Mouse (Mus musculus) forebrain, postnatal 0 days (tissue): ENCODE measurements around the gene Oas1h. TPM values are rescaled to one million over a fixed set of nuclear protein-coding genes. Genes with fewer than 3 reads are reported as not detected.
"Not testable (repeated sequence)": the region's sequence is repeated elsewhere in the genome, so short reads cannot be mapped to it uniquely, and the experiment has no call there.

Experiments
- ATAC-seq: fragments of 200-750 bp; cut with Nextera tagmentation; 2 replicates; pipeline ENCODE4 v1.8.0; 2017; ENCODE audit warnings: mild to moderate bottlenecking, moderate library complexity
- DNase-seq: peaks from one replicate; pipeline ENCODE4 v3.0.0-alpha.2; 2015
- H3K27ac ChIP-seq: fragments of 300-500 bp; sonication (generic); 2 replicates; pipeline ENCODE4 v1.5.1; 2014; ENCODE audit warnings: low read depth, mild to moderate bottlenecking, antibody characterized with exemption, low read length, moderate library complexity, mixed read lengths
- H3K27me3 ChIP-seq: fragments of 300-500 bp; sonication (generic); 2 replicates; pipeline ENCODE4 v1.6.1; 2014; ENCODE audit warnings: mild to moderate bottlenecking, low read length, mixed read lengths; ENCODE audit not compliant: insufficient read depth
- H3K36me3 ChIP-seq: fragments of 300-500 bp; sonication (generic); 2 replicates; pipeline ENCODE4 v1.6.1; 2014; ENCODE audit warnings: mild to moderate bottlenecking, moderate library complexity; ENCODE audit not compliant: insufficient read depth
- H3K4me1 ChIP-seq: fragments of 300-500 bp; sonication (generic); 2 replicates; pipeline ENCODE4 v1.6.1; 2014; ENCODE audit warnings: antibody characterized with exemption; ENCODE audit not compliant: insufficient read depth
- H3K4me2 ChIP-seq: fragments of 300-500 bp; sonication (generic); 2 replicates; pipeline ENCODE4 v1.6.1; 2014; ENCODE audit warnings: low read depth, mild to moderate bottlenecking, moderate library complexity
- H3K4me3 ChIP-seq: fragments of 300-500 bp; sonication (generic); 2 replicates; pipeline ENCODE4 v1.5.1; 2014; ENCODE audit warnings: low read depth, low read length, mixed read lengths
- H3K9ac ChIP-seq: fragments of 300-500 bp; sonication (generic); 2 replicates; pipeline ENCODE4 v1.6.1; 2014; ENCODE audit warnings: mild to moderate bottlenecking
- H3K9me3 ChIP-seq: fragments of 300-500 bp; sonication (generic); 2 replicates; pipeline ENCODE4 v1.6.1; 2016; ENCODE audit warnings: low read length
- CTCF ChIP-seq: sonication (generic); IDR thresholded peaks from 2 replicates; pipeline ENCODE4 v1.5.1; 2016; ENCODE audit warnings: antibody characterized with exemption, control low read depth, low read depth
- WGBS: fragments of 180-500 bp; shearing (Covaris S2); extraction: QIAGEN DNeasy Blood & Tissue Kit; methylation state at CpG from one replicate; pipeline ENCODE4 v1.1.7; 2014; 5-methylcytosine and 5-hydroxymethylcytosine counted together
- polyA plus RNA-seq: library from polyadenylated mRNA; unstranded; fragments of >200 nt; fragmentation: Nextera tagmentation; extraction: Ambion mirVana; gene quantifications from 2 replicates; pipeline ENCODE4 v1.2.1, GENCODE M21; 2015
- total RNA-seq: library from RNA; depleted of rRNA; stranded (reverse); fragments of >200 nt; gene quantifications from 2 replicates; pipeline ENCODE4 v1.2.3, GENCODE M21; 2014

Oas1h gene
- total and polyA plus RNA-seq, 2 experiments from 2014 or later: not detected

DNA sequence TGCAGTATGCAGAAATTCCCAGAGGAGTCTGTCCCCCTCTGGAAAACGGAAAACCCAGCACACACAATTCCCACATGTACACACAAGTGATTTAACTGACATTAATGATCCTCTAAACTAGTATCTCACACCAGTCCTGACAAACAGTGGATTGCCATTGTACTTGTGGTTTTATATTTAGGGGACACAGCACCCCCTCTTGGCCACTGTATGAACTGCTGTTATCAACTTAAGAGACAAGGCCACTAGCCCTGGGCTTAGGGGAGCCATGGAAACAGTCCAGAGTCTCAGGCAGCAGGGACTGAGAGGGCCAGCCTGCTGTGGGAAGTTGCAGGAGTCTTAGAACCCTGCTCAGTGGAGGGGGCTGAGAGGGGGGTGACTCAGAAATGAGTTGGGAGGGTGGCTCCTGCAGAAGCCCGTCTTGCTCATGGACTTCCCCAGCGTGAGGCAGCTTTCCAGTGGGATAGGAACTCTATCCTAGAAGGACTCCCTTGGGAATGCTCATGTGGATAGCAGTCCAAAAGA lies 4.2 kb downstream of the Oas1h start:
- no peaks in the 10 kb centered on the region for H3K9me3 ChIP-seq
- H3K4me1 ChIP-seq: no peaks in the 10 kb centered on the region
- H3K27ac ChIP-seq: no peak overlapping the region
- H3K4me2 ChIP-seq: no peak overlapping the region
- no peaks in the 10 kb centered on the region for H3K36me3 ChIP-seq
- WGBS: 77% methylated on average over 3 of the region's 3 CpGs
- ATAC-seq: no peak
- DNase-seq: peak; percentile 23
- no peak overlapping the region for H3K4me3 ChIP-seq
- H3K27me3 ChIP-seq: no peaks in the 10 kb centered on the region
- TF ChIP-seq CTCF: peak; percentile 44
- H3K9ac ChIP-seq: no peak overlapping the region

DNA sequence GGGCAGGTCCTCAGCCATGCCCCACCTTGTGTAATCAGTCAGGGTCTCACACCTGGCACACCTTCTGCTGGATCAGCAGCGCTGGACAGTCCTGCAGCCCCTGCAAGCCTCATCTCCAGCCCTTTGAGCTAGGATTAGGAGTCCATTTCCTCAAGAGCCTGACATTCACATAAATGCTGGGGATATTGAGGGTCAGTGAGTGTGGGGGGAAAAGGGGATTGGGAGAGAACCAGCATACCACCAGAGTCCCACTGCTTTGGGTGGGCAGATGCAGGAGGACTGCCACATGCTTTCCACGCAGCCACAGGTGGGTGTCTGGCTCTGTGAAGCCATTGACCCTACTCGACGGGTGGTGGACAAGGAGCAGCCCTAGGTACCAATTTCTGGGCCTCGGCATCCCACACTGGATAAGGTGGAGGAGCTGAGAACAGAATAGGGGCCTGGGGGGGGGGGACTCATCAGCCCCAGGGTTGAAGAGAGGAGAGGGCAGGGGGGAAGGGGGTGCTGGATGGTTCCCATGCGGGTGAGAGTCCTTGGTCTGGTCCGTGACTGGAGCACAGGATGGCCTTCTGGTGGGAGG lies 8.3 kb downstream of the Oas1h start:
- Histone ChIP-seq H3K9ac (no peak overlapping the region), H3K27me3 (no peaks in the 10 kb centered on the region), H3K4me2 (no peak overlapping the region), H3K4me3 (no peak overlapping the region), H3K9me3 (no peaks in the 10 kb centered on the region), H3K36me3 (no peaks in the 10 kb centered on the region), H3K4me1 (no peaks in the 10 kb centered on the region), H3K27ac (no peak overlapping the region)
- DNase-seq (no peak), ATAC-seq (no peak)
- no peak for TF ChIP-seq CTCF
- 85% methylated on average over 7 of the region's 7 CpGs for WGBS

DNA sequence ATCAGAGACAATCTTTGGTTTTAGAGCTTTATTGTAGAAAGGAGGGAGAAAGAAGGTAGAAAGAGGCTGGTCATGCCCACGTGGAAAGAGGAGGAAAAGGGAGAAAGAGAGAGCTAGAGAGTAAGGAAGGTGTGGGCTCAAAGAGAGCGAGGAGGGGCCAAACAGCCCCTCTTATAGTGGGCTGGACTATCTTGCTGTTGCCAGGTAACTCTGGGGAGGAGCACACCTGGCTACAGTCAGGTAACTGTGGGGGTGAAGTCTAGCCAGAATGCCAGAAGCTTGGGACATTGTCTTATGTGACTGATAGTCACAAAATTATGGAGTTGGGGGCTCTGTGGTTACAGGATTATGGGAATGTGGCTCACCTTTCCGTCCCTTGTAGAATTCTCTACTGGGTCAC lies 8.9 kb downstream of the Oas1h start:
- no peaks in the 10 kb centered on the region for H3K9me3 ChIP-seq
- no peak overlapping the region for H3K4me2 ChIP-seq
- WGBS: 59% methylated on average over 3 of the region's 3 CpGs
- no peak for DNase-seq
- no peak for ATAC-seq
- TF ChIP-seq CTCF: no peak
- H3K4me3 ChIP-seq: no peak overlapping the region
- no peak overlapping the region for H3K9ac ChIP-seq
- no peaks in the 10 kb centered on the region for H3K27me3 ChIP-seq
- no peaks in the 10 kb centered on the region for H3K4me1 ChIP-seq
- no peak overlapping the region for H3K27ac ChIP-seq
- no peaks in the 10 kb centered on the region for H3K36me3 ChIP-seq

DNA sequence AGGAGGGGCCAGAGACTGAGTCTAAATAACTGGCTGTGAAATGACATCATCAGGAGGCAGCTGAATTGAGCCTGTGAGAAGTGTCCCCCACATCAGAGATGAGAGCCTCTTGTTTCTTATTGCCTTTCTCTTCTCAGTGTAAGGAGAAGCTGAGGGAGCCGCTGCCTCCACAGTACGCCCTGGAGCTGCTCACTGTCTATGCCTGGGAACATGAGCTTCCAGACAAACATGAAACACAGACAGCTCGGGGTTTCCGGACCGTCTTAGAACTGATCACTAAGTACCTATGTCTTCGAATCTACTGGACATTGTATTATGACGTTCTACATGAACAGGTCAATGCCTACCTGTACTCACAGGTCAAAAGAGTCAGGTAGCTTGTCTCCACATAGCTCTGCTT lies 9.6 kb downstream of the Oas1h start:
- Histone ChIP-seq H3K4me1 (no peaks in the 10 kb centered on the region), H3K4me3 (no peak overlapping the region), H3K9me3 (no peaks in the 10 kb centered on the region), H3K27ac (no peak overlapping the region), H3K9ac (no peak overlapping the region), H3K36me3 (no peaks in the 10 kb centered on the region), H3K27me3 (no peaks in the 10 kb centered on the region), H3K4me2 (no peak overlapping the region)
- DNase-seq: no peak
- WGBS: 71% methylated on average over 7 of the region's 7 CpGs
- no peak for TF ChIP-seq CTCF
- no peak for ATAC-seq

DNA sequence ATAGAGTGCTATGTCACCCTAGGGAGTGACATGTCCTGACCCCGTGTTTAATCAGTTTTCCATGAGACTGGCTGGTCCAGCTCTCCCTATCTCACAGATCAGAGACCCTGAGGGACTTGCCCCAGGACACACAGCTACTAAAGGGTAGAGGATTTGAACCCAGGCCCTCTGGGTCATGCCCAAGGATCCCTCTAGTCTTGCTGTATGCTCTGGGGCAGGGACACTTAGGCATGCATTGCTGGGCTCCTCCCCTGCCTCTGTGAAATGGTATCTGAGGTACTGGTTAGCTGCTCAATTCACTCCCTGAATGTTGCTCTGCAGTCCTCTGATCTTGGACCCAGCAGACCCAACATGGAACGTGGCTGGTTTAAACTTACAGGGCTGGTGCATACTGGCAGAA lies 10.2 kb downstream of the Oas1h start:
- ATAC-seq: no peak

DNA sequence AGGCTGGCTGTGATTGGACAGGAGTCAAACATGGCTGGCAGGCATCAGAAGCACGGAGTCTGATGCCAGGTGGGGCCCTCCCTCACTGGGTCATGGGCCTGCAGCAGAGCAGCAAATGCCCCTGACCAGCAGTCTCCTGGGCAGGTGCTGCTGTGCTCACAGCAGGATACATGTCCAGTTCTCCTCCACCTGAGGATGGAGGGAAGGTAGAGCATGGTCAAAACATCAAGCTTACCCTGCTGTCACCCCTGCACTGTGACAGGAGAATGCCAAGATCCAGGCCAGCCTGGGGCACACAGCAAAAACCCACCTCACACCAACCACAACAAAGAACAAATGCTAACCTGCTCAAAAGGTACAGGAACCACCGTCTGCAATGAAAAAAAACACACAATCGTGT lies 15.6 kb downstream of the Oas1h start:
- not testable (repeated sequence) for H3K4me3 ChIP-seq, ATAC-seq, DNase-seq, H3K27me3 ChIP-seq, H3K9ac ChIP-seq, H3K4me1 ChIP-seq, H3K36me3 ChIP-seq, H3K4me2 ChIP-seq, H3K9me3 ChIP-seq, H3K27ac ChIP-seq
- WGBS: 81% methylated on average over 2 of the region's 3 CpGs

More for the DNA sequence above, 10.2 kb downstream of the Oas1h start:
- no peaks in the 10 kb centered on the region for H3K9me3 ChIP-seq
- H3K36me3 ChIP-seq: no peaks in the 10 kb centered on the region
- no peak for TF ChIP-seq CTCF
- no peak overlapping the region for H3K9ac ChIP-seq
- DNase-seq: no peak
- no peak overlapping the region for H3K4me2 ChIP-seq
- WGBS: 57% methylated on average over 2 of the region's 2 CpGs
- no peaks in the 10 kb centered on the region for H3K27me3 ChIP-seq
- H3K4me3 ChIP-seq: no peak overlapping the region
- no peak overlapping the region for H3K27ac ChIP-seq
- no peaks in the 10 kb centered on the region for H3K4me1 ChIP-seq

DNA sequence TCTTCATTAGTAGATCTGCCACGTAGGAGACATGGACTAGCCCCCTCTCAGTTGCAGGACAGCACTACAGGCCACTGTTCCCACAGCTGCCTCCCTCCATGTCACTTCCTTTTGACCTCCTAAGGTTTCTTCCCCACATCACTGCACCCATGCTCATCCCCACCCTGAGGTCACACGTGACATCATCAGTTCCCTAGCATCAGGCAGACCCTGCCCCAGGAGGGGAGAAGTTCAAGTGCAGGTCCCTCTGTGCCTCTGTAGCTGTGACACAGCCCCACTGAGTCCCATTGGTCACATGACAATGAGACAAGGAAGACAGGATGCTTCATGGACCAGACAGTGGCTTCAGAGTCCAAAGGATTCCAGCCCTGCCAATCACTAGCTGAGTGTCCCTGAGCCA lies 16.2 kb downstream of the Oas1h start:
- not testable (repeated sequence) for H3K9ac ChIP-seq, DNase-seq, ATAC-seq, H3K9me3 ChIP-seq, H3K4me3 ChIP-seq, H3K4me2 ChIP-seq, H3K36me3 ChIP-seq, H3K4me1 ChIP-seq, H3K27me3 ChIP-seq, H3K27ac ChIP-seq
- WGBS: 82% methylated on average over 2 of the region's 2 CpGs

DNA sequence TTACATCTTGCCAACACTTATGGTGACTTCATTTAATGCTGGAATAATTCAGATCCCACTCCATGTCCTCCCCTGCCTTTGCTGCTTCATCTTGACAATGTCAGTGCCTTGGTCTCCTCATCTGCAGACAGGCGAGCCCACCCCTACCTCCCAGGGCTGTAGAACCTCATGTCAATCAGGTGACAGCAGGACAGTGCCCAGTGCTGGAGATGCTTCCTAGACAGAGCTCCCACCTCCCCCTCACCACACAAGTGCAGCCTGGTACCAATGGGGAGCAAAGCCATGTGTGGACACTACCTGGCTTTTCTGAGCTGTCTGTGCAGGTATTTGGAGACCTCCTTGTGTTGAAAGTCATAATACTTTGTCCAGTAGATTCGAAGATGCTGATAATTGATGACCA lies 17.6 kb downstream of the Oas1h start:
- not testable (repeated sequence) for H3K27me3 ChIP-seq, DNase-seq, H3K4me1 ChIP-seq, H3K9me3 ChIP-seq, ATAC-seq, H3K4me2 ChIP-seq, H3K4me3 ChIP-seq, H3K27ac ChIP-seq, H3K36me3 ChIP-seq, H3K9ac ChIP-seq
- 66% methylated on average over 2 of the region's 2 CpGs for WGBS

DNA sequence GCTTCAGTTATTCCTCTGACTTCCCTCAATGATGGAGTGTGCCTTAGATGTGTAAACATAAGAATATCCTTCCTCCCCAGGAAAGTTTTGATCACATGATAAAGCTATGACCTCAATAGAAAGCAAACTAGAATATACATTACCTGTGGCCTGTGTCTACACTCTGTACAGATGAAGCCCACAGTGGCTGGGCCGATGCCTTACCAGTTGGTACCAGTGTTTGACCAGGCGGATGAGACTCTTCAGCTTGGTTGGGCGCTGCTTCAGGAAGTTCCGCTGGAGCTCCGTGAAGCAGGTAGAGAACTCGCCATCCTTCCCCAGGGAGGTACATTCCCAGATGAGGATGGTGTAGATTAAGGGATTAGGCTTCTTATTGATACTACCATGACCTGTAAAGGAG lies 20.5 kb downstream of the Oas1h start:
- not testable (repeated sequence) for H3K4me2 ChIP-seq, H3K9ac ChIP-seq, ATAC-seq, H3K4me3 ChIP-seq, DNase-seq, H3K27ac ChIP-seq, H3K36me3 ChIP-seq, H3K4me1 ChIP-seq, H3K9me3 ChIP-seq, H3K27me3 ChIP-seq
- 94% methylated on average over 6 of the region's 6 CpGs for WGBS

DNA sequence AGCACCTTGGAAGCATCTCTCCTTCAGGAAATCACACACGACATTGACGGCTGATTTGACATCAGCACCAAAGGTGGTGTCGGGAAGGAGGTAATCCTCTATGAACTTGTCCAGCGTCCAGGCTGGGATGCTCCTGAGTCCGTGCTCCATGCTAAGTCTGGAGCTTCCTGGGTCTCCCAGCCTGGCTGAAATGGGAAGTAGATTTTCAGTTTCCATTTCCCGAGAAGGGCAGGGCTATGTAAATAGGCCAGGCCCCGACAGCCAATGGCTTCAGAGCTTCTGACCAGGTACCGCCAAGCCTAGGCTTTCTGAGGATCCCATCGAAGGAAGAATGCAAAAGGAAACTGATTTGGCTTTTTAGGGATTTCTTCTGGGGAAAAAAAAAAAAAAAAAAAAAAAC lies 26.2 kb downstream of the Oas1h start, which contains the start of gene Oas1g:
Gene Oas1g, minus strand, starts transcription at position 201 of the 400 bp plus-strand sequence.
- WGBS: 37% methylated on average over 6 of the region's 9 CpGs
- not testable (repeated sequence) for ATAC-seq

More for the DNA sequence above, 26.2 kb downstream of the Oas1h start, which contains the start of gene Oas1g:
- H3K27me3 ChIP-seq, H3K4me2 ChIP-seq, H3K9me3 ChIP-seq, H3K9ac ChIP-seq, DNase-seq, H3K4me3 ChIP-seq, H3K4me1 ChIP-seq, H3K27ac ChIP-seq, H3K36me3 ChIP-seq: not testable (repeated sequence)
